ENCODE assay signal across 18 mouse cellular contexts in genomic region chr8:10641343-10641742, GRCm38 (mm10).
DNase-seq lines count a peak whose midpoint lies in the region; ATAC-seq and TF ChIP-seq lines count a peak whose summit lies in the region.
"Had no signal": no experiment of that assay in that cellular context is flagged by ENCODE, and none has a peak within 500 bp of the region (broad histone marks: within the 10 kb centered on the region; RNA-seq: fewer than 3 reads in every experiment).

No protein-coding gene starts in this region.

- H3K36me3 ChIP-seq in liver, embryonic 11.5 days (ENCODE audit: control insufficient read depth, insufficient read depth, low read length) = no peaks in the 10 kb centered on the region
- H3K36me3 ChIP-seq in liver, embryonic 14.5 days (replicated peaks; ENCODE audit: control insufficient read depth, insufficient read depth, low read depth) = no peaks in the 10 kb centered on the region
- H3K36me3 ChIP-seq: embryonic facial prominence, embryonic 13.5 days; forebrain, embryonic 12.5 days had no signal

- H3K27me3 ChIP-seq in liver, embryonic 11.5 days (replicated peaks; ENCODE audit: control insufficient read depth, insufficient read depth, low read length) = no peaks in the 10 kb centered on the region
- no peaks in the 10 kb centered on the region for H3K27me3 ChIP-seq in liver, embryonic 14.5 days (ENCODE audit: control insufficient read depth, insufficient read depth, low read length)
- H3K27me3 ChIP-seq: embryonic facial prominence, embryonic 13.5 days had no signal

- intact Hi-C loops in heart, postnatal 10 days (cut with DNase I) = loop anchor here (5.0 kb wide), 1 partner anchor 54 kb away; no protein-coding TSS in a partner anchor

- no peak for TF ChIP-seq EP300 in liver, embryonic 14.5 days (IDR thresholded peaks at IDR 0.05; ENCODE audit: low read depth)

- no peak overlapping the region for H3K4me3 ChIP-seq in liver, embryonic 11.5 days (ENCODE audit: low read depth, low read length)
- no peak overlapping the region for H3K4me3 ChIP-seq in liver, embryonic 14.5 days (ENCODE audit: insufficient read depth in 1 of 2, low read depth in 2 of 2, low read length in 2 of 2)
- H3K4me3 ChIP-seq: embryonic facial prominence, embryonic 13.5 days; forebrain, embryonic 12.5 days had no signal

- ATAC-seq in liver, embryonic 11.5 days (replicated peaks; ENCODE audit: low FRiP score) = no peak
- peak; percentile 21; the same call in 1 of the 2 replicates for ATAC-seq in liver, embryonic 14.5 days (ENCODE audit: insufficient read depth)
- peak; percentile 13; the same call in 1 of the 2 replicates for ATAC-seq in megakaryocyte-erythroid progenitor cell, adult 5-6 weeks (replicated peaks; ENCODE audit: low FRiP score, low TSS enrichment, poor library complexity, severe bottlenecking)
- ATAC-seq: CD4-positive, CD25-positive, alpha-beta regulatory T cell, adult 4 months; forebrain, postnatal 0 days had no signal

- no peak overlapping the region for H3K4me2 ChIP-seq in liver, embryonic 11.5 days
- H3K4me2 ChIP-seq in liver, embryonic 14.5 days (ENCODE audit: low read depth) = peak overlapping the region; percentile 23
- H3K4me2 ChIP-seq: embryonic facial prominence, embryonic 13.5 days; forebrain, embryonic 12.5 days; hindbrain, embryonic 14.5 days had no signal

- no peaks in the 10 kb centered on the region for H3K9me3 ChIP-seq in liver, embryonic 11.5 days (ENCODE audit: control insufficient read depth, low read length)
- H3K9me3 ChIP-seq in liver, embryonic 14.5 days (ENCODE audit: control insufficient read depth, low read length) = no peaks in the 10 kb centered on the region
- H3K9me3 ChIP-seq: embryonic facial prominence, embryonic 13.5 days; forebrain, embryonic 12.5 days had no signal

- TF ChIP-seq CTCF in liver, embryonic 14.5 days (IDR thresholded peaks at IDR 0.05; ENCODE audit: low read depth) = no peak

- H3K4me1 ChIP-seq in liver, embryonic 11.5 days (replicated peaks; ENCODE audit: control insufficient read depth, insufficient read depth, low read length) = peaks cover 9% of the 10 kb centered on the region; the same call in 1 of the 2 replicates
- peaks cover 17 to 24% of the 10 kb centered on the region in 2 experiments for H3K4me1 ChIP-seq in liver, embryonic 14.5 days (replicated peaks; ENCODE audit: control insufficient read depth in 2 of 2, insufficient read depth in 2 of 2, low read length in 1 of 2)

- no peak overlapping the region for H3K9ac ChIP-seq in liver, embryonic 11.5 days (ENCODE audit: low read depth, low read length)
- H3K9ac ChIP-seq in liver, embryonic 14.5 days (replicated peaks) = no peak overlapping the region; the same call in 1 of the 2 replicates
- H3K9ac ChIP-seq: embryonic facial prominence, embryonic 13.5 days; forebrain, embryonic 12.5 days; forebrain, postnatal 0 days; hindbrain, embryonic 14.5 days had no signal

- H3K27ac ChIP-seq in liver, embryonic 11.5 days (ENCODE audit: low read depth, low read length) = peak overlapping the region; percentile 43; the same call in 1 of the 2 replicates
- H3K27ac ChIP-seq in liver, embryonic 14.5 days = peak overlapping the region; percentile 59
- H3K27ac ChIP-seq: embryonic facial prominence, embryonic 13.5 days; forebrain, embryonic 12.5 days; hindbrain, embryonic 14.5 days had no signal

- DNase-seq in heart, adult 11 months = peak; percentile 72
- no peak for DNase-seq in heart, postnatal 10 days
- DNase-seq in liver, embryonic 11.5 days (ENCODE audit: low spot score) = no peak
- no peak for DNase-seq in liver
- no peak for DNase-seq in liver, embryonic 14.5 days (ENCODE audit: low read depth in 3 of 3, low spot score in 3 of 3)
- no peak for DNase-seq in adrenal gland, postnatal 10 days
- DNase-seq: adrenal gland, postnatal 14 days; B cell, adult 2 months; cerebellum, adult 11-12 months; cerebellum, adult 9-11 months; cerebellum, postnatal 36 days; forebrain, postnatal 0 days; gastrocnemius, postnatal 14 days had no signal
